Mouse (Mus musculus) ES-E14 (cell line): Measurements from ENCODE around the gene Arhgap31. TPM values are rescaled to one million over a fixed set of nuclear protein-coding genes. Genes with fewer than 3 reads are reported as not detected.

ENCODE experiments used
- DNase-seq: peaks from one replicate; pipeline ENCODE4 v3.0.0-alpha.2; 2013; ENCODE audit warnings: low read depth, low spot score
- H3K27ac ChIP-seq: 2 replicates; pipeline ENCODE4 v1.5.1; 2012; ENCODE audit warnings: low read depth, mild to moderate bottlenecking, low read length, moderate library complexity, mixed read lengths; ENCODE audit not compliant: poor library complexity, insufficient read depth, severe bottlenecking
- H3K36me3 ChIP-seq: 2 replicates; pipeline ENCODE4 v1.6.1; 2012; ENCODE audit warnings: mild to moderate bottlenecking, low read length, moderate library complexity, mixed read lengths; ENCODE audit not compliant: control insufficient read depth, poor library complexity, insufficient read depth, severe bottlenecking
- H3K4me1 ChIP-seq, 2 experiments: fragments of 150-350 bp in 1 of 2; sonication (generic) in 1 of 2; 2 replicates each; pipeline ENCODE4 v1.6.1; 2012; ENCODE audit warnings: low read length in 2 of 2, mild to moderate bottlenecking in 1 of 2, mixed read lengths in 1 of 2; ENCODE audit not compliant: control insufficient read depth in 2 of 2, insufficient read depth in 2 of 2, poor library complexity in 1 of 2
- H3K4me3 ChIP-seq, 2 experiments: fragments of 150-350 bp in 1 of 2; sonication (generic) in 1 of 2; 2 replicates each; pipeline ENCODE4 v1.5.1; 2012; ENCODE audit warnings: low read length in 2 of 2, low read depth in 1 of 2, mild to moderate bottlenecking in 1 of 2, mixed read lengths in 1 of 2; ENCODE audit not compliant: insufficient read depth in 1 of 2, poor library complexity in 1 of 2, severe bottlenecking in 1 of 2
- H3K9ac ChIP-seq: 2 replicates; pipeline ENCODE4 v1.6.1; 2012; ENCODE audit warnings: low read depth, mild to moderate bottlenecking, low read length, mixed read lengths; ENCODE audit not compliant: poor library complexity, insufficient read depth, severe bottlenecking
- H3K9me3 ChIP-seq: fragments of 150-350 bp; sonication (generic); 2 replicates; pipeline ENCODE4 v1.6.1; 2012; ENCODE audit warnings: low read depth, mild to moderate bottlenecking, low read length; ENCODE audit not compliant: control insufficient read depth, insufficient read depth
- CHD2 ChIP-seq: IDR thresholded peaks from 2 replicates; pipeline ENCODE4 v1.6.1; 2014; ENCODE audit warnings: mild to moderate bottlenecking, low read depth, low read length, inconsistent platforms
- HCFC1 ChIP-seq: IDR thresholded peaks from 2 replicates; pipeline ENCODE4 v1.6.1; 2012; ENCODE audit warnings: low read length, inconsistent platforms, borderline replicate concordance; ENCODE audit not compliant: insufficient read depth
- MAFK ChIP-seq: IDR thresholded peaks from 2 replicates; pipeline ENCODE4 v1.6.1; 2014; ENCODE audit warnings: mild to moderate bottlenecking, low read depth, low read length, inconsistent platforms; ENCODE audit not compliant: insufficient read depth
- ZC3H11A ChIP-seq: IDR thresholded peaks from 2 replicates; pipeline ENCODE4 v1.6.1; 2012; ENCODE audit warnings: low read depth, mild to moderate bottlenecking, inconsistent platforms, low read length, borderline replicate concordance
- ZNF384 ChIP-seq: IDR thresholded peaks from 2 replicates; pipeline ENCODE4 v1.6.1; 2012; ENCODE audit warnings: low read depth, low read length, inconsistent platforms
- in situ Hi-C, 2 experiments: fragments of 600-800 bp; cut with MboI; formaldehyde crosslinking; loops; one replicate each; pipeline ENCODE4 v1.15.1; 2025; ENCODE audit warnings: low sequenced_read_pairs in 2 of 2, inconsistent platforms in 1 of 2; ENCODE audit not compliant: unreplicated experiment in 2 of 2
- total RNA-seq: library from RNA; depleted of rRNA; stranded (reverse); fragments of 300-350 nt; gene quantifications from 2 replicates; pipeline ENCODE4 v1.2.3, GENCODE M21; 2012

Arhgap31 gene
- total RNA-seq, 1 experiment, result 1.0 TPM

GRCm38 (mm10) chr16:38711245-38711644, 1.8 kb downstream of the Arhgap31 start:
- no peak overlapping the region for H3K27ac ChIP-seq
- H3K9me3 ChIP-seq, result no peaks in the 10 kb centered on the region
- H3K4me3 ChIP-seq, result no peak overlapping the region
- H3K4me1 ChIP-seq, result no peaks in the 10 kb centered on the region
- H3K36me3 ChIP-seq, result no peaks in the 10 kb centered on the region
- no peak overlapping the region for H3K9ac ChIP-seq
- TF ChIP-seq HCFC1 (no peak), ZNF384 (no peak), MAFK (no peak), ZC3H11A (no peak), CHD2 (no peak)
- in situ Hi-C loops, result no loop called here
- DNase-seq, result no peak

- H3K9ac ChIP-seq, result no peak overlapping the region
Observed at GRCm38 (mm10) chr16:38708962-38709520, 4.0 kb downstream of the Arhgap31 start.

GRCm38 (mm10) chr16:38706782-38707181, 6.3 kb downstream of the Arhgap31 start:
- no peak for DNase-seq
- in situ Hi-C loops, result no loop called here
- no peak overlapping the region for H3K4me3 ChIP-seq
- H3K9me3 ChIP-seq, result no peaks in the 10 kb centered on the region
- no peak overlapping the region for H3K27ac ChIP-seq
- H3K36me3 ChIP-seq, result no peaks in the 10 kb centered on the region
- no peak overlapping the region for H3K9ac ChIP-seq
- no peak for TF ChIP-seq MAFK
- no peak for TF ChIP-seq ZC3H11A
- no peak for TF ChIP-seq ZNF384
- no peak for TF ChIP-seq CHD2
- no peak for TF ChIP-seq HCFC1
- no peaks in the 10 kb centered on the region; a peak in 1 of 4 replicates for H3K4me1 ChIP-seq

More at GRCm38 (mm10) chr16:38708962-38709520, 4.0 kb downstream of the Arhgap31 start:
- no peak for DNase-seq
- Histone ChIP-seq H3K27ac (no peak overlapping the region), H3K4me1 (no peaks in the 10 kb centered on the region), H3K36me3 (no peaks in the 10 kb centered on the region), H3K4me3 (no peak overlapping the region), H3K9me3 (no peaks in the 10 kb centered on the region)
- TF ChIP-seq MAFK (no peak), CHD2 (no peak)
- in situ Hi-C loops, result no loop called here

GRCm38 (mm10) chr16:38705531-38706281, 7.4 kb downstream of the Arhgap31 start:
- H3K9ac ChIP-seq, result no peak overlapping the region
- no peak for DNase-seq
- H3K36me3 ChIP-seq, result no peaks in the 10 kb centered on the region
- no peak overlapping the region for H3K4me3 ChIP-seq
- peaks cover 0 to 1% of the 10 kb centered on the region in 2 experiments; a peak in 1 of 4 replicates for H3K4me1 ChIP-seq
- H3K9me3 ChIP-seq, result no peaks in the 10 kb centered on the region
- no peak for TF ChIP-seq CHD2
- no peak overlapping the region for H3K27ac ChIP-seq
- in situ Hi-C loops, result no loop called here

- no peaks in the 10 kb centered on the region for H3K36me3 ChIP-seq
- in situ Hi-C loops, result no loop called here
- no peak for DNase-seq
- peaks cover 0 to 1% of the 10 kb centered on the region in 2 experiments; a peak in 1 of 4 replicates for H3K4me1 ChIP-seq
- H3K27ac ChIP-seq, result no peak overlapping the region
- no peak overlapping the region for H3K9ac ChIP-seq
- H3K4me3 ChIP-seq, result no peak overlapping the region
- TF ChIP-seq ZC3H11A (no peak), HCFC1 (no peak), MAFK (no peak), ZNF384 (no peak), CHD2 (no peak)
- no peaks in the 10 kb centered on the region for H3K9me3 ChIP-seq
Observed at GRCm38 (mm10) chr16:38703501-38703900, 9.6 kb downstream of the Arhgap31 start.
